Mouse (Mus musculus) urinary bladder, postnatal 14 days (tissue): ENCODE results near the gene Lcn8.
A peak's percentile ranks its signal among the peaks of the same experiment; 100 is the strongest.
"Not testable (repeated sequence)": the region's sequence is repeated elsewhere in the genome, so short reads cannot be mapped to it uniquely, and the experiment has no call there.

Experiments
- DNase-seq: peaks from one replicate; pipeline ENCODE4 v3.0.0; 2021; ENCODE audit warnings: low spot score

Lcn8 gene

GRCm38 (mm10) chr2:25666516-25666915, 13.6 kb downstream of the Lcn8 start:
- DNase-seq: no peak

GRCm38 (mm10) chr2:25676486-25676885, 23.6 kb downstream of the Lcn8 start, which contains the start of gene Lcn6:
Gene Lcn6, plus strand, starts transcription at chr2:25676786.
- no peak for DNase-seq

- DNase-seq: no peak
These were observed 26.6 kb downstream of the Lcn8 start for GRCm38 (mm10) chr2:25679559-25679958.

- DNase-seq: no peak
These were observed 29.5 kb downstream of the Lcn8 start, which contains the start of gene Lcn10 for GRCm38 (mm10) chr2:25682426-25682825. Gene Lcn10, plus strand, starts transcription at chr2:25682726.

- DNase-seq: no peak
These were observed 34.0 kb downstream of the Lcn8 start for GRCm38 (mm10) chr2:25686941-25687340.

GRCm38 (mm10) chr2:25694605-25695004, 41.7 kb downstream of the Lcn8 start:
- DNase-seq: peak; percentile 79

GRCm38 (mm10) chr2:25696951-25697350, 44.0 kb downstream of the Lcn8 start:
- no peak for DNase-seq

GRCm38 (mm10) chr2:25698696-25699095, 45.8 kb downstream of the Lcn8 start:
- DNase-seq: no peak

- DNase-seq: not testable (repeated sequence)
These were observed 46.8 kb downstream of the Lcn8 start, which contains the start of gene Obp2a for GRCm38 (mm10) chr2:25699743-25700142. Gene Obp2a, plus strand, starts transcription at chr2:25700043.

- no peak for DNase-seq
These were observed 48.1 kb downstream of the Lcn8 start for GRCm38 (mm10) chr2:25701001-25701400.

- no peak for DNase-seq
These were observed 50.8 kb downstream of the Lcn8 start for GRCm38 (mm10) chr2:25703706-25704105.
